Mouse (Mus musculus) megakaryocyte, embryonic 14.5 days (primary cell): Measurements from ENCODE around the gene Gm12695. TPM values are rescaled to one million over a fixed set of nuclear protein-coding genes. Genes with fewer than 3 reads are reported as not detected.

Experiments used
- H3K27me3 ChIP-seq: replicated peaks from 2 replicates; pipeline ENCODE3; 2012; ENCODE audit warnings: inconsistent platforms
- H3K36me3 ChIP-seq: replicated peaks from 2 replicates; pipeline ENCODE3; 2012; ENCODE audit warnings: low read length, inconsistent platforms, mixed read lengths
- H3K4me1 ChIP-seq: 2 replicates; pipeline ENCODE4 v1.6.1; 2012; ENCODE audit warnings: inconsistent platforms
- H3K4me3 ChIP-seq: replicated peaks from 2 replicates; pipeline ENCODE3; 2012; ENCODE audit warnings: moderate library complexity, mild to moderate bottlenecking, inconsistent platforms
- H3K9me3 ChIP-seq: 2 replicates; pipeline ENCODE4 v1.6.1; 2012; ENCODE audit warnings: inconsistent platforms
- FLI1 ChIP-seq: IDR thresholded peaks from 2 replicates; pipeline ENCODE4 v1.6.1; 2012; ENCODE audit warnings: low read length, inconsistent platforms, mixed read lengths
- GATA1 ChIP-seq: IDR thresholded peaks from 3 replicates; pipeline ENCODE4 v1.6.1; 2012; ENCODE audit warnings: mixed read lengths, low read length, inconsistent platforms, borderline replicate concordance
- polyA plus RNA-seq: library from polyadenylated mRNA; stranded (reverse); fragments of >175 nt; gene quantifications from 2 replicates; pipeline ENCODE4 v1.2.3, GENCODE M21; 2012; ENCODE audit warnings: low replicate concordance; ENCODE audit not compliant: insufficient read depth

Gm12695 gene
- polyA plus RNA-seq, 1 experiment, result not detected

DNA sequence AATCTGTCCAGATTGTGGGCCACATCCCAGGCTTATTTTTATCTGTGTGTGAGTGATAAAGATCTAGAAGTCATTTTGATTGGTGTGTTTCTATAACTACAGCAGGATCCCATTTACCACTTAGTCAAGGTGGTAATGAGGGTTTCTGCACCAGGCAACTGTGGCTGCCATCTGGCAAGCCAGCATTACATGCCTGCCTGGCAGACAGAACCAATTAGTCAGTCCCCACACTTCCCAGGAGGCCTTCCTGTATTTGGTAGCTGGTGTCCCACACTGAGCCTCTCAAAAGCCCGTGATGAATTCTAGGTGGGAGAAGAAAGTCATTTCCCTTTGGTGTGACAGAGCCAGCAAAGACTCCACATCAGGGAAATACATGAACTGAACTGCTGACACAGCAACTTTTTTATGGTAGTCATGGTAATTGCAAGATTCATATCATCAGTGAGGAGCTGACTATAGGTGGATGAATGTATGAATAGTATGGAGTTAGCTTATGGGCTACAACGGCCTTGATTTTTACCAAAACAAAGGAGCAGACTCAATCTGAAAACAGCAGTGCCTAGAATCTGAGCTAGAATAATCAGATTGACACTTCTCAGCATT lies 18.5 kb downstream of the Gm12695 start:
- Histone ChIP-seq H3K4me1 (no peaks in the 10 kb centered on the region), H3K9me3 (no peaks in the 10 kb centered on the region), H3K4me3 (no peak overlapping the region), H3K27me3 (no peaks in the 10 kb centered on the region), H3K36me3 (no peaks in the 10 kb centered on the region)
- TF ChIP-seq FLI1, result no peak
- TF ChIP-seq GATA1, result no peak

DNA sequence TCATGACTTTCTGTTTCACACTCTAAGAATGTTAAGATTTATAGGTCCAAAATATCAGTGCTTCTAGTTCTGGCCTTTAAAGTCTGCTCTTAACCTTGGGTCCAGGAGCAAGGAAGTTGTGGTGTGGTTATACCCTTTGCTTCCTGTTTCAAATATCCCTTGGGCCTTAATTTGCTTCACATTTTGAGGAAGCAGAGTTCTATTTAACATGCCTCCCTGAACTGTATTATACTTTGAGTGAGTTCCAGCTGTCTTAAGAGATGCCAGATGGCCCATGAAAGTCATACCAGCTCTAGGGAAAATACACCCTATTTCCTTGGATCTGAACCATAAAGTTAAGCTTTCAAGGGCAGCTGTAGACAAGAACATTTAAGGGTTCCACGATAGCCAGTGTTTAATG lies 33.0 kb downstream of the Gm12695 start:
- Histone ChIP-seq H3K36me3 (no peaks in the 10 kb centered on the region), H3K9me3 (no peaks in the 10 kb centered on the region), H3K4me3 (no peak overlapping the region), H3K27me3 (no peaks in the 10 kb centered on the region), H3K4me1 (no peaks in the 10 kb centered on the region)
- no peak for TF ChIP-seq FLI1
- no peak for TF ChIP-seq GATA1

DNA sequence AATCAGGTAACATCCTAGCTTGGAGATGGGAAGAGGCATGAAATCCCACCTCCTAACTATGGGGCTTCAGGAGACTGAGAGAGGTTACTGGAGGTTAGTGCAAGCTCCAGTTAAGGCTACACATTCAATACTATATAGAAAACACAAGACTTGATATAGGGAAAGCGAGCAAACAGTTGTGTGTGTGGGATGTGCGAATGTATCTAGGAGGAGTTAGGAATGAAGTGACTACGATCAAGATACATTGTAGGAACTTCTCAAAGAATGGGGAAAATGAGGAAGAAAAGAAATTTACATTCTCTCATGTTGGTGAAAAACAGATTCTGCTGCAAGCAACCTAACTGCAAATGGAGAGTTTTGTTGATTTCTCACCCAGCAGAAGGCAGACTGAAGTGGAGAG lies 44.5 kb downstream of the Gm12695 start:
- no peaks in the 10 kb centered on the region for H3K4me1 ChIP-seq
- no peak overlapping the region for H3K4me3 ChIP-seq
- H3K9me3 ChIP-seq, result no peaks in the 10 kb centered on the region
- no peak for TF ChIP-seq GATA1
- no peak for TF ChIP-seq FLI1
- no peaks in the 10 kb centered on the region for H3K36me3 ChIP-seq
- H3K27me3 ChIP-seq, result no peaks in the 10 kb centered on the region

DNA sequence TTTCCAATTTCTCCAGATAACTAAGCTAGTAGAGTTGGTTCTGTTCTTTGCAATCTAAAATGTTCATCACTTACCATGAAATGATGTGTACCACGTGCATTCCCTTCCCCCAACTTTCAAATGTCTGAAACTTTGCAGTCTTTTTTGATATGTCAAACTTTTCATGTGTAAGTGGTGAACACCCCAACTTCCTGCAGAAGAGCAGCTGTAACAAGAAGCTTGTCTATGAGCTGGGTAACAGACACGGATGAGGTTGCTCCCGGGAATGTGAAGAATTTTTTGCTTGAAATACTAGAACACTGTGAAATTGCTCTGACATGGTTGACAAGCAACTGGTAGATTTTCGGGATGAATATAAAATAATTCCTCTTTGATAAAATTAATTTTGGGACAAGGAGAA lies 55.7 kb downstream of the Gm12695 start:
- H3K36me3 ChIP-seq, result no peaks in the 10 kb centered on the region

DNA sequence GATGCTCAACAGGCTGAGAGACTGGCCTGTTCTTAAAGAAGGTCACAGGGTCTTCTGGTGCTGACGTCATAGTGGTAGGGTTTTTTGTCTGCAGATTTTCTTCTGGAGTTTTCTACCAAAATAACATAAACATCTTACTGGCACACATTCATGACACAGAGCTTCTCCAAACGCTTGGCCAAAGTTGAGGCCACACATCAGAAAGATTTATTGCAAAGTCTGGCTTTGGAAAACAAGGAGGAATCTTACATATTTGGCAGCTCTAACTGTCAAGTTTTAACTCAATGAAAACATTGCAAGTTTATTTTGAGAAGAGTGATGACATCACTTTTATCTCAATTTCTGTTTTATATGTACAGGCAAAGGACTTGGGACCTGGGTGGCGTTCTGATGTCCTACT lies 56.8 kb downstream of the Gm12695 start:
- no peaks in the 10 kb centered on the region for H3K9me3 ChIP-seq
- H3K36me3 ChIP-seq, result no peaks in the 10 kb centered on the region
- H3K27me3 ChIP-seq, result no peaks in the 10 kb centered on the region
- H3K4me3 ChIP-seq, result no peak overlapping the region
- TF ChIP-seq FLI1 (no peak), GATA1 (no peak)
- H3K4me1 ChIP-seq, result no peaks in the 10 kb centered on the region

More for the DNA sequence above, 55.7 kb downstream of the Gm12695 start:
- no peaks in the 10 kb centered on the region for H3K27me3 ChIP-seq
- H3K9me3 ChIP-seq, result no peaks in the 10 kb centered on the region
- H3K4me1 ChIP-seq, result no peaks in the 10 kb centered on the region
- no peak overlapping the region for H3K4me3 ChIP-seq
- no peak for TF ChIP-seq GATA1
- TF ChIP-seq FLI1, result no peak

DNA sequence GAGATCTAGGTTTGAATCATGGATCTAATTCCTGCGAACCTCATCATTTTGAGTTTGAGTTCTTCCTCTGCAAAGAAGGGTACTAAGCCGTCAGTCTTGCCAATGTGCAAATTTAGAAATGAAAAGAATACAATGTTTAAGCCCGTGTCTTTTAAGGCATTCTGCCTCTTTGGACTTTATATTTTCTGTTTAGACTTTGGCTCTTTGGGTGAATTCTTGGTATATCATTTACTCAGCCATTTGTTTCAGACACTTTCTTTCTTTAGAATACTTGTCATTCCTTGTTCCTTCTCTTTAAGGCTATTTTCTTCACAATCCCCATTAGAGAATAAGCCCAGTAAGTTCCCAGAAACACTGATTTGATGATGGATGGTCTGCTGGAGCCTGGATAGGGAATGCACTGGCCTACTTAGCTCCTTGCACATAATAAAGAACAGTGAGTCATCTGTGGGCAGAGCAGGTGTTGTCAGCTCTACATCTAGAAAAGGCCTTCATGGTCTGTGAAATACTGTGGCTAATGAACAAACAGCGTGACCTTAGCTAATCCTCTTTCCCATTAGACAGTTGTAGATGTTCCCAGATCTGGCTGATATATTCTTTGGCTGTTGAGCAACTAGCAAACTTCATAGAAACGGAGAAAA lies 59.5 kb downstream of the Gm12695 start:
- Histone ChIP-seq H3K4me3 (no peak overlapping the region), H3K4me1 (no peaks in the 10 kb centered on the region), H3K9me3 (no peaks in the 10 kb centered on the region), H3K27me3 (no peaks in the 10 kb centered on the region), H3K36me3 (no peaks in the 10 kb centered on the region)
- no peak for TF ChIP-seq GATA1
- no peak for TF ChIP-seq FLI1

DNA sequence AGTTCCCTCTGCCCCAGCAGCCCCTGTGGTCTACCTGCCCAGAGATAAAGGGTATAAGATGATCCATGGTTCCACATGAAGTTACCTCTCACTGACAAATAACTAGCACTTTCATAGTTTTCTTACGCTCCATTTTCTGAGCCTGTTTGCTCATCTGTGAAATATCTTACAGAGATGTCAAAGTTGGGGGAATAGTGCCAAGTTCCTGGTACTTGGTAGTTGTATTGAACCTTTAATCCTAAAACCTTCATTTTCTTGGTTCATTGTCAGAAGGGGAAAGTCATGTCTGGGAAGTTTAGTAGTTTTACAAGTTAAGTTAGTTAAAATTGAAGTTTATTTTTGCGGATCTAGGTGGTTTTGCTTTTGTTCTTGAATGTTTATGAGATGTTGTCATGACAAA lies 62.7 kb downstream of the Gm12695 start:
- no peak overlapping the region for H3K4me3 ChIP-seq
- H3K9me3 ChIP-seq, result no peaks in the 10 kb centered on the region
- H3K27me3 ChIP-seq, result no peaks in the 10 kb centered on the region
- TF ChIP-seq GATA1, result no peak
- no peak for TF ChIP-seq FLI1
- H3K36me3 ChIP-seq, result no peaks in the 10 kb centered on the region
- no peaks in the 10 kb centered on the region for H3K4me1 ChIP-seq

DNA sequence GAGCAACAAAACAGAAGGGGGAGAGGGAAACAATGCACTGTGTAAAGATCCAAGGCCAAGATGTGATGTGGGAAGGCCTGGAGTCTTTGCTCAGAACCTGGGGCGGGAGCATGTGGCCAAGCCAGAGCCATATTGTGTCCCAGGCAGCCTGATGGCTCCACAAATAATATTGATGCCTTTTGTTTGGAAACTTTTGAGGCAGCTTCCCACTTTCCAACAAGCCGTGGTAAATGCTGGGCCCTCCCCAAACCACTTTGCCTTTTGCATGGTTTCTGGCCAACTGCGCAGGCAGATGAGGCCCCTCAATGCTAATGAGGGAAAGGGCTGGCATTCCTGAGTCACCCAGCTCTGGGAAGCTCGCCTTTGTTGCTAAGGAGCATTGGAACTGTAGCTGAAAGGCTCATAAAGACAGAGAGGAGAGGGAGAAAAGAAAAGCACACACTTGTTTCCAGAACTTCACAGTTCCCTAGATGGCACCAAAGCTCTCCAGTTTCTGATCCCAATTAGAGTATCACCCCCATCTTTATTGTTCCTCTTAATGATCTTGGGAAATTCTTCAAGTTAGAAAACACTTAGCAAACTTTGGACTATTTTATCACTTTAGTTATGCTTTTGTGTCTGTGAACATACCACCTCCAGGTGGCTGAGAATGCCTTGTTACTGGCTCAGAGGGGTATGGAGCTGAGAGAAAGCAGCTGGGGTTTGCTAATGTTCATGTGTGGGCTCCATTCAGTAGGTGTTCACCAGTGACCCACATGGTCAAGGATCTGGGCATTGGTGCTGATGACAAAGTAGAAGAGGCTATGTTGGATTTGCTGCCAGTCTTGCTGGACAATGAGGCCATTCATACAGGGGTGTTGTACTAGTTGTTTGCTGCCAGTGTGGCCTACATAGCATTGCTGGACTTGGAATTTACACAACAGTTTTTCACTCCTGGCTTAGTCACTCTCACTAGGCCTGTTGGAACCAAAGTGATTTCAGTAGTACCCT lies 65.7 kb downstream of the Gm12695 start:
- TF ChIP-seq FLI1 (no peak), GATA1 (no peak)
- H3K4me1 ChIP-seq, result no peaks in the 10 kb centered on the region

DNA sequence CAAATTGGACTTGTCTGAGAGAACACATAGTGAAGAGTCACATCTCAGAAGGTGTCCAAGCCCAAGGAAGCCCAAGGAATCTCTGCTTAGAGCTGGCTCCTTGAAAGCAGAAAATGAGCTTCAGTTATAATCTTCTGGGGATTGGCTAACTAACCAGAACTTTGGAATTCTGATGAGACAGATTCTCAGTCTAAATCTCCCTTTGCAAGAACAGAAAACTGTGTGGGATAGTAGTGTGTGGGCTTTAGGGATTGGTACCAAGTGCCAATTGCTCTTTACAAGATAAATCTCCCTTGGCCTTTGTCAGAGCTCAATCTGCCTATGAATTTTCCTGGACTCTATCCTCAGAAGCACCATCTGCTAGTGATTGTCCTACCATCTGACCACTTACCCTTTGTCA lies 66.5 kb downstream of the Gm12695 start:
- Histone ChIP-seq H3K4me3 (no peak overlapping the region), H3K9me3 (no peaks in the 10 kb centered on the region), H3K36me3 (no peaks in the 10 kb centered on the region), H3K4me1 (no peaks in the 10 kb centered on the region), H3K27me3 (no peaks in the 10 kb centered on the region)
- TF ChIP-seq GATA1 (no peak), FLI1 (no peak)

More for the DNA sequence above, 65.7 kb downstream of the Gm12695 start:
- Histone ChIP-seq H3K9me3 (no peaks in the 10 kb centered on the region), H3K4me3 (no peak overlapping the region), H3K27me3 (no peaks in the 10 kb centered on the region), H3K36me3 (no peaks in the 10 kb centered on the region)
